Mouse (Mus musculus) embryonic facial prominence, embryonic 13.5 days (tissue): Measurements from ENCODE around the gene Mfsd2b. TPM values are rescaled to one million over a fixed set of nuclear protein-coding genes. Genes with fewer than 3 reads are reported as not detected.

Experiments
- ATAC-seq: fragments of 200-750 bp; cut with Nextera tagmentation; 2 replicates; pipeline ENCODE4 v1.8.0; 2017; ENCODE audit warnings: low read depth; ENCODE audit not compliant: insufficient number of reproducible peaks, insufficient read depth, low FRiP score, low TSS enrichment
- H3K27ac ChIP-seq: fragments of 300-500 bp; sonication (generic); 2 replicates; pipeline ENCODE4 v1.5.1; 2015; ENCODE audit warnings: moderate library complexity, mild to moderate bottlenecking, inconsistent platforms
- H3K27me3 ChIP-seq: fragments of 300-500 bp; sonication (generic); 2 replicates; pipeline ENCODE4 v1.6.1; 2015; ENCODE audit warnings: mild to moderate bottlenecking, inconsistent platforms
- H3K36me3 ChIP-seq: fragments of 300-500 bp; sonication (generic); 2 replicates; pipeline ENCODE4 v1.6.1; 2015; ENCODE audit warnings: mild to moderate bottlenecking, inconsistent platforms
- H3K4me1 ChIP-seq: fragments of 300-500 bp; sonication (generic); 2 replicates; pipeline ENCODE4 v1.6.1; 2015; ENCODE audit warnings: inconsistent platforms
- H3K4me2 ChIP-seq: fragments of 300-500 bp; sonication (generic); 2 replicates; pipeline ENCODE4 v1.6.1; 2015; ENCODE audit warnings: moderate library complexity, mild to moderate bottlenecking, inconsistent platforms
- H3K4me3 ChIP-seq: fragments of 300-500 bp; sonication (generic); 2 replicates; pipeline ENCODE4 v1.5.1; 2015; ENCODE audit warnings: mild to moderate bottlenecking, inconsistent platforms
- H3K9ac ChIP-seq: fragments of 300-500 bp; sonication (generic); 2 replicates; pipeline ENCODE4 v1.6.1; 2015; ENCODE audit warnings: mild to moderate bottlenecking, inconsistent platforms
- H3K9me3 ChIP-seq: fragments of 300-500 bp; sonication (generic); 2 replicates; pipeline ENCODE4 v1.6.1; 2016; ENCODE audit warnings: inconsistent platforms
- WGBS: fragments of 180-500 bp; shearing (Covaris S2); methylation state at CpG from one replicate; pipeline ENCODE4 v1.1.7; 2015; ENCODE audit warnings: mixed read lengths; 5-methylcytosine and 5-hydroxymethylcytosine counted together
- polyA plus RNA-seq: library from polyadenylated mRNA; unstranded; fragments of >200 nt; fragmentation: Nextera tagmentation; extraction: Ambion mirVana; gene quantifications from 2 replicates; pipeline ENCODE4 v1.2.1, GENCODE M21; 2015

Gene Mfsd2b
- polyA plus RNA-seq, 1 experiment from 2014 or later, result 1.8 TPM

DNA sequence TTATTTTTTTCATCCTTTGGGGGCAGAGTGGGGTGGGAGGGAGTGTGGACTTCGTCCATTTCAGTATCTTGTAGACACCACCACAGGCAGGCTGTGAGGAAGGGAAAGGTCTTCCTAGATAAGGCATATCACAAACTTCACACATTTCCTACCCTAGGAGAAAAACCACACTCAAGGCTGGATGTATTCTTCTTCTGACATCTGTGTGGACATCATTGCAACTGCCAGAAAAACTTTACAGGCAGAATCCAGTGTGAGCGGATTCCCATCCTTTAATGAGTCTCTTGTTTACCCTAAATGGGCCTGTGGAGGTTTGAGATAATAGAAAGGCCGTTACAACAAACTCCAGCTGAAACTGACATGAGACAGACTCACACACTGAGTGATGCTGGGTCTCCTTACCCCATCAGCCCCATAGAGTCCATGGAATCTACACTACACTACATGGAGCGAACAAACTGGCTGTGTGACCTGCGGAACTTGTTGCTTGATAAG, 1.1 kb downstream of the Mfsd2b start:
- no peaks in the 10 kb centered on the region for H3K9me3 ChIP-seq
- H3K9ac ChIP-seq, result no peak overlapping the region
- peaks cover 11% of the 10 kb centered on the region for H3K4me1 ChIP-seq
- H3K4me3 ChIP-seq, result no peak overlapping the region
- H3K4me2 ChIP-seq, result no peak overlapping the region
- no peak overlapping the region for H3K27ac ChIP-seq
- 85% methylated on average over 5 of the region's 5 CpGs for WGBS
- 0 out of 2 replicates have a peak, but pooled peaks cover 6% of the 10 kb centered on the region for H3K27me3 ChIP-seq
- no peak for ATAC-seq
- H3K36me3 ChIP-seq, result no peaks in the 10 kb centered on the region

DNA sequence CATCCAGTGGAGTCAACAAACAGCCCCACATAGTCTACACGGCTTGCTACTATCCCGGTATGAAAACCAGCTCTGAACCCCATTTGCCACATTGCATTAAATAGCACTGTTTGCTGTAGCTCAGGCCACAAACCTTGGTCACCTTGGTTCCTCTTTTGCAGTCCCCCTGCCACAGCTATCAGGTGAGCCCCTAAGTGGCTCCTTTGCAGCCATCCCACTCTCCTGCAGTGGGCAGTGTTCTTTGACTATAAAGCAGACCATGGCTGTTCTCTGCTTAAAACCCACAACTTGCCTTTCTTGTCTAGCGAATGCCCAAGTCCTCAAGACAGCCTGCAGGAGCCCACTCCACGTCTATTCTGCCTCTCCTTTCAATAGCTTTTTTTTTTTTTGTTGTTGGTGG, 1.9 kb downstream of the Mfsd2b start:
- 0 out of 2 replicates have a peak, but pooled peaks cover 6% of the 10 kb centered on the region for H3K27me3 ChIP-seq
- no peak overlapping the region for H3K4me2 ChIP-seq
- H3K9me3 ChIP-seq, result no peaks in the 10 kb centered on the region
- H3K4me1 ChIP-seq, result peaks cover 11% of the 10 kb centered on the region
- H3K27ac ChIP-seq, result no peak overlapping the region
- no peak for ATAC-seq
- H3K36me3 ChIP-seq, result no peaks in the 10 kb centered on the region
- WGBS, result 56% methylated on average over 4 of the region's 4 CpGs
- H3K9ac ChIP-seq, result no peak overlapping the region
- H3K4me3 ChIP-seq, result no peak overlapping the region

DNA sequence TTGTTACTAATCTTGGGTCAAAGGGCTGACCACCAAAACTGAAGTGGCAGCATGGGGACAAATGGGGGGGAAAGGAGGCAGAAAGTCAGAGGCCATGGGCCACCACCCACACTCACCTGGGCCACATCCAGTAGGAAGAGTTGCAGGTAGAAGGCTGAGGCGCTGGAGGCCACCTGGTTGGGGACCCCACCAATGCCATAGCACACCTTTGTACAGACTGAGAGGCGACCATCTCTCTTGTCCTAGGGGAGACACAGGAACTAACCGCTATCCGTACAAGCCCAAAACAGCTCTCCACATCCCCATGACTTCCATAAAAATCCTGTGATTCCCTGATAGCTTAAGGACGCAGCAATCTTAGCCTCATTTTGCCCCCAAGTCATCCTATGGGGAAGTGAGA, 2.9 kb downstream of the Mfsd2b start:
- peaks cover 11% of the 10 kb centered on the region for H3K4me1 ChIP-seq
- H3K9me3 ChIP-seq, result no peaks in the 10 kb centered on the region
- 0 out of 2 replicates have a peak, but pooled peaks cover 6% of the 10 kb centered on the region for H3K27me3 ChIP-seq
- no peak overlapping the region for H3K4me2 ChIP-seq
- ATAC-seq, result no peak
- no peak overlapping the region for H3K27ac ChIP-seq
- H3K4me3 ChIP-seq, result no peak overlapping the region
- H3K36me3 ChIP-seq, result no peaks in the 10 kb centered on the region
- WGBS, result 87% methylated on average over 5 of the region's 5 CpGs
- no peak overlapping the region for H3K9ac ChIP-seq

DNA sequence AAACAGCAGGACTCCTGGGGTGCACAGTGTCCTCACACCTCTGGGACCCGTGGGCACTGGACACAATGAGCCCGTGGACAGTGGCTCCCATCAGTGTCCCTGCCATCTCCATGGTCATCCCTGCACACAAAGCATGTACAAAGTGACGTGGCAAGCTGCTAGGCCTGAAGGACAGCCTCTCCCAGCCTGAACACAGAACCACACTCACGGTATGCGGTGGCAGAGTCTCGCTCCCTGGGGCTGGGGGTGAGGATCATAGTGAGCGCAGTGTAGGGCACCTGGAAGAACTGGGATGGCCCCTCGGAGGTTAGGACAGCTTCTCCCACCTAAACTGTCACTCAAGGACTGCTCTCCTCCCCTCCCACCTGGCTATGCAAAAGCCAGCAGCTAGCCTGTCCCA, 5.2 kb downstream of the Mfsd2b start:
- Histone ChIP-seq H3K4me3 (no peak overlapping the region), H3K9ac (no peak overlapping the region), H3K27ac (no peak overlapping the region), H3K4me1 (peaks cover 11% of the 10 kb centered on the region), H3K36me3 (no peaks in the 10 kb centered on the region), H3K4me2 (no peak overlapping the region), H3K9me3 (no peaks in the 10 kb centered on the region), H3K27me3 (0 out of 2 replicates have a peak, but pooled peaks cover 6% of the 10 kb centered on the region)
- ATAC-seq, result no peak
- WGBS, result 77% methylated on average over 8 of the region's 8 CpGs

DNA sequence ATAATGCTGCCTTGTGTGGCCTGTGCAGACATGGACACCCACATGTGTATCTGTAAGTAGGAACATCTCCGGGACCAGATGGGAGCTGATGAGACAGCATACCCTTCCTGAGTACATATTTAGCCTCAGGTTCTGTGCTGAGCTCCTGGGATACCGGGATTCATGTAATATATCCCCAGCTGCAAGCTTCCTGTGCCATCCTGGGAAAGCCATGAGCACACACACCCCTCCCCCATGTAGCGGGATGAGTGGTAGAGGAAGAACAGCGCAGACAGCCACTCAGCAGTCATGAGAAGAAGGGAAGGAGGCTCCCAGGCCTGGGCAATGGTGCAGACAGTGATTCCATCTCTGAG, 9.8 kb downstream of the Mfsd2b start:
- Histone ChIP-seq H3K9ac (0 out of 2 replicates have a peak overlapping the region, but pooled peaks have one; percentile 28), H3K4me2 (no peak overlapping the region), H3K36me3 (no peaks in the 10 kb centered on the region), H3K27me3 (no peaks in the 10 kb centered on the region), H3K4me1 (peaks cover 16% of the 10 kb centered on the region), H3K9me3 (no peaks in the 10 kb centered on the region), H3K27ac (peak overlapping the region; percentile 77), H3K4me3 (no peak overlapping the region)
- 57% methylated on average over 4 of the region's 4 CpGs for WGBS
- ATAC-seq, result no peak

DNA sequence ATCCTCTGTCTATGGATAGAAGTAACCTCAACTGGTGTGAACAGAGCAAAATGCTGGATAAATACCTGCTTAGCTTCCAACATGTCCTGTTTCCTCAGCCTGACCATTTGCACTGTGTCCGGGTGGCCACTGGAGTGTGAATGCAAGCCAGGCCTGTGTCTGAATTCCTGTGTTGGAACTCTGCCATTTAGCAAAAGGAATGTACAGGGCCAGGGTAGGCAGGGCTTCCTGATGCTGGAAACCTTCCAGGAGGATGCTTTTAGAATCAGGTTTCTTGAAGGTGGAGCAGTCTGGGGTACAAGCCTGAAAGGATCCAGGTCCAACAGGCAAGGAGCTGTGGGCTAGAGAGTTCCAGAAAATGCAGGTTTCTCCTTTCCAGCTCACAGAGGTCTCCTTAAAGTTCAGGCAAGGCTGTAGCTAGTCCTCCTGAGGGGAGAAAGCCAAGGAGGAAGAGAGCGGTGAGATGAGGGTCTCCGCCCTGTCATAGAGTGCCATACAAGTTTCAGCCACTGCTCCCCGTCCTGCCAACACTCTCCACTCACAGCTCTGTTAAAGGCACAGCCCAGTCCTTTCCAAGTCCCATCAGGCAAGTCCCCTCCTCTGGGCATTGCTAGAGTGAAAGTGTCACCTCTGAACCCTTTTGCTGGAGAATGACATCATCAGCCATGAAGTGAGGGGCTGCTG, 10.4 kb downstream of the Mfsd2b start:
- Histone ChIP-seq H3K36me3 (no peaks in the 10 kb centered on the region), H3K9ac (peak overlapping the region; percentile 28; the same call in 1 of the 2 replicates), H3K4me1 (peaks cover 16% of the 10 kb centered on the region), H3K27me3 (no peaks in the 10 kb centered on the region), H3K27ac (peak overlapping the region; percentile 77), H3K9me3 (no peaks in the 10 kb centered on the region), H3K4me3 (no peak overlapping the region), H3K4me2 (no peak overlapping the region)
- peak; percentile 56; the same call in 1 of the 2 replicates for ATAC-seq
- WGBS, result 43% methylated on average over 4 of the region's 4 CpGs

DNA sequence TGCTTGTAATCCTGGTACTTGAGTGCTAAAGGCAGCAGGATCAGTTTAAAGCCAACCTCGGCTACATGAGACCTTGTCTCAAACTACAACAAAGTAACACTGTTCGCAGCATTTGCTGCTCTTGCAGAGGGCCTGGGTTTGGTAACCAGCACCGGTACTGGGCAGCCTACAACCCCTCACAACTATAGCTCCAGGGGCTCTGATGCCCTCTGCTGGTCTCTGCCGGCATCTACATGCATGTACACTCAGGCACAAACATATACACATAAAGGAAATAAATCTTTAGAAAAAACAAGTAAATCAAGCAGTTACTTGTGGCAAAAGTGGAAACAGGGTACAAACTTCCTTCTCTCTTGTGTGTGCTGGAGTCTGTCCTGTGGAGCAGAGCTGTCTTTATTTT, 11.5 kb downstream of the Mfsd2b start:
- no peak overlapping the region; the same call in 1 of the 2 replicates for H3K27ac ChIP-seq
- H3K4me1 ChIP-seq, result peaks cover 16% of the 10 kb centered on the region
- 90% methylated on average over 4 of the region's 4 CpGs for WGBS
- peaks cover 3% of the 10 kb centered on the region; the same call in 1 of the 2 replicates for H3K36me3 ChIP-seq
- no peak overlapping the region for H3K9ac ChIP-seq
- no peaks in the 10 kb centered on the region for H3K27me3 ChIP-seq
- no peak overlapping the region for H3K4me3 ChIP-seq
- H3K4me2 ChIP-seq, result no peak overlapping the region
- no peak for ATAC-seq
- H3K9me3 ChIP-seq, result no peaks in the 10 kb centered on the region

DNA sequence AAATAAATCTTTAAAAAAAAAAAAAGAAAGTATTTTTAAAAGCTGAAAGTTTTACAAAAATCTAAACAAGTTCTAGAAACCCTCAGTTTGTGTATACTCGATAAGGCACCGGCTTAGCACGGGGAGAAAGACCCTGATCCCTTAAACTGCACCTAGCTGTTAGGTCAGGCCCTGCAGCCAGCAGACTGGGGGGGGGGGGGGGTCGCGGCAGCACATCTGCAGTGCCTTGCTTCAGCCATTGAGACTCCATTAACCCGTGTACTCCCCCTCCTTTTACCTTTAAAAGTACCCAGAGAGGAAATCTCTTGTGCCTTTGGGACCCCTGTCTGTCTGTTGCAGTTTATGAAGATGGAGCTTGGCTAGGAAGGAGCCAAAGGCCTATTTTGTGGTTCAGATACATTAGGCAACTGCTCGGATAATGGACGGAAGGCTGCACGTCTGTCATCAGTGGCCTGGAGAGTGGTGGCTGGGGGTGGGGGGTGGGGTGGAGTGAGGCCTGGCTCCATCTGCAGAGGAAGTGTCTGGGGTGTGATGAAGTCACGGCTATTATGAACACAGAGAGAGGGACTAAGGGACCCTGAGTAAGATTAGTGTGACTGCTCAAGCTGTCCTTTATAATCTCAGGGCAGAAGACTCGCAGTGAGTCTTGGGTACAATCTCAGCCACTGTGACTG, 14.8 kb downstream of the Mfsd2b start:
- H3K4me2 ChIP-seq, result no peak overlapping the region
- H3K4me1 ChIP-seq, result peaks cover 13% of the 10 kb centered on the region
- no peak overlapping the region for H3K9ac ChIP-seq
- ATAC-seq, result no peak
- peaks cover 27% of the 10 kb centered on the region for H3K36me3 ChIP-seq
- H3K27me3 ChIP-seq, result no peaks in the 10 kb centered on the region
- H3K9me3 ChIP-seq, result no peaks in the 10 kb centered on the region
- H3K4me3 ChIP-seq, result no peak overlapping the region
- WGBS, result 42% methylated on average over 11 of the region's 11 CpGs
- peak overlapping the region; percentile 28; the same call in 1 of the 2 replicates for H3K27ac ChIP-seq

DNA sequence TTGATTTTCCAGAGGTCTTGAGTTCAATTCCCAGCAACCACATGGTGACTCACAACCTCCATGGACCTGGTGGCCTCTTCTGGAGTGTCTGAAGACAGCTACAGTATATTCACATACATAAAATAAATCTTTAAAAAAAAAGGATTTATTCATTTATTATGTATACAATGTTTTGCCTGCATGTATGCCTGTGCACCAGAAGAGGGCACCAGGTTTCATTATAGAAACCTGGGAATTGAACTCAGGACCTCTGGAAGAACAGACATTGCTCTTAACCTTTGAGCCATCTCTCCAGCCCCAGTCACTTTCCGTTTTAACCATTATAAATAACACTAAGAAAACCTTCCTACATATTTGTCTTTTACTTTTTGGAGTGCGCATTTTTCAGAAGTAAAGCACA, 17.3 kb downstream of the Mfsd2b start:
- no peak overlapping the region for H3K4me2 ChIP-seq

DNA sequence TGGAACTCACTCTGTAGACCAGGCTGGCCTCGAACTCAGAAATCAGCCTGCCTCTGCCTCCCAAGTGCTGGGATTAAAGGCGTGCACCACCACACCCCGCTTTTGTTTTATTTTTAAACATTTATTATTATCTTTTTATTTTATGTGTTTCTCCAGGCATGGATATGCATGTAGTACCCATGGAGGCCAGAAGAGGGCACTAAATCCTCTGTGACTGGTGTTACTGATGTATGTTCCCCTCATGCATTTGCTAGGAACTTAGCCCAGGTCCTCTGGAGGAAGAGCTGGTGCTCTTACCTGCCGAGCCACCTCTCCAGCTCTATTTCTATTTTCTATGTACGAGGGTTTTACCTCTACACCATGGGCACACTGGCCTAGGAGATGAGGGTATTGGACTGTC, 18.0 kb downstream of the Mfsd2b start:
- H3K4me3 ChIP-seq, result no peak overlapping the region
- no peaks in the 10 kb centered on the region for H3K27me3 ChIP-seq
- H3K9ac ChIP-seq, result no peak overlapping the region
- peaks cover 50% of the 10 kb centered on the region for H3K36me3 ChIP-seq
- no peaks in the 10 kb centered on the region for H3K4me1 ChIP-seq
- 97% methylated on average over 5 of the region's 5 CpGs for WGBS
- H3K27ac ChIP-seq, result no peak overlapping the region
- no peak overlapping the region for H3K4me2 ChIP-seq
- ATAC-seq, result no peak
- no peaks in the 10 kb centered on the region for H3K9me3 ChIP-seq

More for the DNA sequence above, 17.3 kb downstream of the Mfsd2b start:
- H3K9ac ChIP-seq, result no peak overlapping the region
- no peak overlapping the region for H3K4me3 ChIP-seq
- whole genome bisulfite sequencing, result 96% methylated on average over 2 of the region's 2 CpGs
- H3K9me3 ChIP-seq, result no peaks in the 10 kb centered on the region
- no peak for ATAC-seq
- peaks cover 44% of the 10 kb centered on the region for H3K36me3 ChIP-seq
- H3K4me1 ChIP-seq, result no peaks in the 10 kb centered on the region
- H3K27me3 ChIP-seq, result no peaks in the 10 kb centered on the region
- H3K27ac ChIP-seq, result no peak overlapping the region

DNA sequence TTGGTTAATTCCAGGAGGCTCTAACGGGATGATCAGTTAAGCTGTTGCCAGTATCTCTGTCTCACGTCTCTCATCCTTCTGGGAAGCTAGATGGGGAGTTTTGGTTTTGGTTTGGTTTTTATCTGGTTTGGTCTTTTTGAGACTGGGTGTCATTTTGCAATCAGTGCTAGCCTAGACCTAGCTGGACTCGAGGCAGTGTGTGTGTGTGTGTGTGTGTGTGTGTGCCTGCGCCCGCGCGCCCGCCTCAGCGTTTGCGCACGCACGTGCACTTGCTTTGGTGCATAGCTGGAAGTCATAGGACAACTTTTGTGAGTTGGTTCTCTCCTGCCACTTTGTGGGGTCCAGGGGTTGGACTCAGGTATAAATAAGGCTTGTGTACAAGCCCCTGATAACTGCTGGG, 30.4 kb downstream of the Mfsd2b start:
- WGBS, result under 1% methylated on average over 12 of the region's 12 CpGs
- H3K4me2 ChIP-seq, result peak overlapping the region; percentile 65
- no peaks in the 10 kb centered on the region for H3K9me3 ChIP-seq
- H3K27me3 ChIP-seq, result peaks cover 6% of the 10 kb centered on the region
- H3K9ac ChIP-seq, result peak overlapping the region; percentile 75
- peaks cover 24% of the 10 kb centered on the region for H3K4me1 ChIP-seq
- H3K27ac ChIP-seq, result peak overlapping the region; percentile 57; the same call in 1 of the 2 replicates
- H3K4me3 ChIP-seq, result peak overlapping the region; percentile 69
- no peaks in the 10 kb centered on the region for H3K36me3 ChIP-seq
- ATAC-seq, result no peak
